Mouse (Mus musculus) cerebellum, adult 18-20 months (tissue): ENCODE data around the gene Anks4b.
A peak's percentile ranks its signal among the peaks of the same experiment; 100 is the strongest.

ENCODE experiments used
- DNase-seq, 2 experiments: peaks; one replicate each; pipeline ENCODE4 v3.0.0; 2021

The Anks4b gene

GRCm38 (mm10) chr7:120173603-120174244 lies at the start of gene Anks4b:
Gene Anks4b (plus strand): TSS chr7:120173858.
- no peak for DNase-seq

- peak; percentile 65 to 71 for DNase-seq
Observed at GRCm38 (mm10) chr7:120124844-120125243, 48.8 kb upstream of the Anks4b start.

- DNase-seq, result no peak
Observed at GRCm38 (mm10) chr7:120126976-120127685, 46.5 kb upstream of the Anks4b start.

- no peak for DNase-seq
Observed at GRCm38 (mm10) chr7:120127686-120128059, 46.0 kb upstream of the Anks4b start.

- no peak for DNase-seq
Observed at GRCm38 (mm10) chr7:120128951-120129350, 44.7 kb upstream of the Anks4b start.

GRCm38 (mm10) chr7:120142743-120143142 lies 30.9 kb upstream of the Anks4b start:
- no peak for DNase-seq

GRCm38 (mm10) chr7:120145191-120145590 lies 28.5 kb upstream of the Anks4b start, which contains the start of gene Zp2:
Gene Zp2 (minus strand): TSS chr7:120145291.
- no peak for DNase-seq

GRCm38 (mm10) chr7:120150257-120150656 lies 23.4 kb upstream of the Anks4b start:
- DNase-seq, result no peak

GRCm38 (mm10) chr7:120150898-120151297 lies 22.8 kb upstream of the Anks4b start:
- no peak for DNase-seq

GRCm38 (mm10) chr7:120156841-120157409 lies 16.7 kb upstream of the Anks4b start:
- no peak for DNase-seq

- peak in 1 of 2 experiments; percentile 11 for DNase-seq
Observed at GRCm38 (mm10) chr7:120157575-120158061, 16.0 kb upstream of the Anks4b start.

GRCm38 (mm10) chr7:120158121-120158613 lies 15.5 kb upstream of the Anks4b start:
- DNase-seq, result no peak

GRCm38 (mm10) chr7:120163581-120164251 lies 9.9 kb upstream of the Anks4b start:
- DNase-seq, result no peak

GRCm38 (mm10) chr7:120172188-120172700 lies 1.4 kb upstream of the Anks4b start:
- DNase-seq, result no peak

GRCm38 (mm10) chr7:120174723-120175504 lies 1.3 kb downstream of the Anks4b start:
- no peak for DNase-seq

GRCm38 (mm10) chr7:120177611-120178010 lies 4.0 kb downstream of the Anks4b start:
- no peak for DNase-seq

- DNase-seq, result no peak
Observed at GRCm38 (mm10) chr7:120178935-120179334, 5.3 kb downstream of the Anks4b start.

- no peak for DNase-seq
Observed at GRCm38 (mm10) chr7:120180547-120180946, 6.9 kb downstream of the Anks4b start.

- DNase-seq, result no peak
Observed at GRCm38 (mm10) chr7:120181401-120182230, 8.0 kb downstream of the Anks4b start.

GRCm38 (mm10) chr7:120182891-120183290 lies 9.2 kb downstream of the Anks4b start:
- no peak for DNase-seq

GRCm38 (mm10) chr7:120188946-120189345 lies 15.3 kb downstream of the Anks4b start:
- no peak for DNase-seq
